Mouse (Mus musculus) limb, embryonic 14.5 days (tissue): ENCODE data around the gene Clip4. TPM values are rescaled to one million over a fixed set of nuclear protein-coding genes. Genes with fewer than 3 reads are reported as not detected.

ENCODE experiments used
- ATAC-seq: fragments of 200-750 bp; cut with Nextera tagmentation; 2 replicates; pipeline ENCODE4 v1.8.0; 2017; ENCODE audit warnings: low read depth, moderate number of reproducible peaks, moderate TSS enrichment; ENCODE audit not compliant: low FRiP score
- DNase-seq: peaks from one replicate; pipeline ENCODE4 v3.0.0-alpha.2; 2015; ENCODE audit warnings: low spot score
- H3K27ac ChIP-seq: fragments of 300-500 bp; sonication (generic); replicated peaks from 2 replicates; pipeline ENCODE4 v1.5.1; 2014; ENCODE audit warnings: low read depth, mild to moderate bottlenecking, low read length, moderate library complexity, mixed read lengths
- H3K27me3 ChIP-seq: fragments of 300-500 bp; sonication (generic); 2 replicates; pipeline ENCODE4 v1.6.1; 2014; ENCODE audit warnings: low read length, mixed read lengths; ENCODE audit not compliant: control insufficient read depth, insufficient read depth
- H3K36me3 ChIP-seq: fragments of 300-500 bp; sonication (generic); 2 replicates; pipeline ENCODE4 v1.6.1; 2014; ENCODE audit warnings: mild to moderate bottlenecking, low read length, moderate library complexity, mixed read lengths; ENCODE audit not compliant: control insufficient read depth, insufficient read depth
- H3K4me1 ChIP-seq: fragments of 300-500 bp; sonication (generic); 2 replicates; pipeline ENCODE4 v1.6.1; 2014; ENCODE audit warnings: antibody characterized with exemption, low read length, mixed read lengths; ENCODE audit not compliant: control insufficient read depth, insufficient read depth
- H3K4me2 ChIP-seq: fragments of 300-500 bp; sonication (generic); replicated peaks from 2 replicates; pipeline ENCODE4 v1.6.1; 2014; ENCODE audit warnings: low read depth, mild to moderate bottlenecking, low read length, moderate library complexity; ENCODE audit not compliant: severe bottlenecking
- H3K4me3 ChIP-seq: fragments of 300-500 bp; sonication (generic); replicated peaks from 2 replicates; pipeline ENCODE4 v1.5.1; 2014; ENCODE audit warnings: low read length
- H3K9ac ChIP-seq: fragments of 300-500 bp; sonication (generic); 2 replicates; pipeline ENCODE4 v1.6.1; 2014; ENCODE audit warnings: mild to moderate bottlenecking, low read depth, low read length, moderate library complexity; ENCODE audit not compliant: severe bottlenecking
- H3K9me3 ChIP-seq: fragments of 300-500 bp; sonication (generic); 2 replicates; pipeline ENCODE4 v1.6.1; 2016; ENCODE audit warnings: low read length; ENCODE audit not compliant: control insufficient read depth
- POLR2A ChIP-seq: fragments of 200-500 bp; IDR thresholded peaks from 2 replicates; pipeline ENCODE4 v1.8.0; 2012; ENCODE audit warnings: inconsistent platforms, mild to moderate bottlenecking, moderate library complexity, borderline replicate concordance; ENCODE audit not compliant: insufficient read depth, insufficient read length; ENCODE audit errors: extremely low read depth
- WGBS: fragments of 180-500 bp; shearing (Covaris S2); extraction: QIAGEN DNeasy Blood & Tissue Kit; methylation state at CpG from one replicate; pipeline ENCODE4 v1.1.7; 2014; 5-methylcytosine and 5-hydroxymethylcytosine counted together
- polyA plus RNA-seq, 2 experiments: library from polyadenylated mRNA; depleted of rRNA in 1 of 2; stranded (reverse) in 1 of 2; unstranded in 1 of 2; fragments of >200 nt; fragmentation: Nextera tagmentation in 1 of 2; extraction: Ambion mirVana in 1 of 2; gene quantifications; 2 replicates each; pipeline versions ENCODE4 v1.2.1 to v1.2.3; 2012 to 2014

The Clip4 gene
- polyA plus RNA-seq, 2 experiments: 9.0 to 14.7 TPM

DNA sequence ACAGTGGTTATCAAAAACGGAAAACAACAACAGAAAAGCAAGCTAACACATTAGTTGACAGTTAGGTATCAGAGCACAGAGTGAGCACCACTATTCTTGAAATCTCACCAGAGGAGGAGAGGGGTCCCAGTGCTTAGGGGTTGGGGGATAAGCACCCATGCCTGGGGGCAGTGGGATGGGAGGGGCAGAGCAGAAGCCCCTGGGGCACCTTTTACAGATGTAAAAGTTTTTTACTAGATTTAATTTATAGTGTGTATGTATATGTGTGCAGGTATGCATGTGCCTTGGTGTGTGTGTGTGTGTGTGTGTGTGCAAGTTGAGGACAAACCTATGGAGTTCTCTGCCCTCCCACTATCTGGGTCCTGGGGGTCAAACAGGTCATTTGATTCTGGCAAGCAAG, 102.4 kb downstream of the Clip4 start:
- DNase-seq: no peak
- Histone ChIP-seq H3K27me3 (no peaks in the 10 kb centered on the region), H3K9me3 (no peaks in the 10 kb centered on the region), H3K36me3 (no peaks in the 10 kb centered on the region), H3K4me1 (peaks cover 5% of the 10 kb centered on the region; the same call in 1 of the 2 replicates), H3K27ac (no peak overlapping the region), H3K4me2 (no peak overlapping the region), H3K9ac (no peak overlapping the region), H3K4me3 (no peak overlapping the region)
- TF ChIP-seq POLR2A: no peak
- no peak for ATAC-seq
- 89% methylated on average over 1 of the region's 1 CpGs for WGBS

DNA sequence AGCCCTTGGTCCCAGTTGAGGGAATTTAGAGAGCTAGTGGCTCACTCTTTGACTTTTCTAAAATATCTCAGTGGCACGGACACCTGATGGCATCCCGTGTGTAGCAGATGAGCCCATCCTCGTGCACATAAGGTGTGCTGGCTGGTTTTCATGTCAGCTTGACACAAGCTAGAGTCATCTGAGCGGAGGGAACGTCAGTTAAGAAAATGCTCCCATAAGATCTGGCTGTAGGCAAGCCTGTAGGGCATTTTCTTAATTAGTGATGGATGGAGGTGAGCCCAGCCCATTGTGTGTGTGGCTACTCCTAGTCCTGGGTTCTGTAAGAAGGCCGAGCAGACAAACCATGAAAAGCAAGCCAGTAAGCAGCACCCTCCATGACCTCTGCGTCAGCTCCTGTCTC, 103.7 kb downstream of the Clip4 start:
- H3K27ac ChIP-seq: no peak overlapping the region
- H3K36me3 ChIP-seq: no peaks in the 10 kb centered on the region
- H3K9ac ChIP-seq: no peak overlapping the region
- peaks cover 5% of the 10 kb centered on the region; the same call in 1 of the 2 replicates for H3K4me1 ChIP-seq
- no peak for TF ChIP-seq POLR2A
- no peak overlapping the region for H3K4me2 ChIP-seq
- no peaks in the 10 kb centered on the region for H3K27me3 ChIP-seq
- 83% methylated on average over 7 of the region's 7 CpGs for WGBS
- H3K9me3 ChIP-seq: no peaks in the 10 kb centered on the region
- H3K4me3 ChIP-seq: no peak overlapping the region
- DNase-seq (no peak), ATAC-seq (no peak)

DNA sequence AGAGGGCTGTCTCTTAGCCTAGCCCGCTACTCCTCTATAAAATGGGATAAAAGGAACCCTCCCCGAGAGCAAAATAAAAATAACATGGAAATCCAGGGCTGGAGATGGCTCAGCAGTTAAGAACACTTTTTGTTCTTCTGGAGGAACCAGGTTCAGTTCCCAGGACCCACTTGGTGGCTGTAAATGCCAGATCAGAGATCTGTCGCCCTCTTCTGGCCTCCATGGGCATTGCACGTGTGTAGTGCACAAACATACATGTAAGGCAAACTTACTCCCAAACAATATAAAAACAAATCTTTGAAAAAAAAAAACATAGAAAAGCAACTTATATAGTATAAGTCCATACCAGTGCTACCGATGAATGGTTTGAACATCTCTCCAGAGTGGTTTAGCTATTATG, 104.7 kb downstream of the Clip4 start:
- H3K4me2 ChIP-seq: no peak overlapping the region
- H3K4me1 ChIP-seq: peaks cover 5% of the 10 kb centered on the region; the same call in 1 of the 2 replicates
- no peak overlapping the region for H3K27ac ChIP-seq
- no peak overlapping the region for H3K9ac ChIP-seq
- H3K36me3 ChIP-seq: no peaks in the 10 kb centered on the region
- WGBS: 58% methylated on average over 5 of the region's 5 CpGs
- DNase-seq (no peak), ATAC-seq (no peak)
- no peak overlapping the region for H3K4me3 ChIP-seq
- no peaks in the 10 kb centered on the region for H3K9me3 ChIP-seq
- no peak for TF ChIP-seq POLR2A
- H3K27me3 ChIP-seq: no peaks in the 10 kb centered on the region

DNA sequence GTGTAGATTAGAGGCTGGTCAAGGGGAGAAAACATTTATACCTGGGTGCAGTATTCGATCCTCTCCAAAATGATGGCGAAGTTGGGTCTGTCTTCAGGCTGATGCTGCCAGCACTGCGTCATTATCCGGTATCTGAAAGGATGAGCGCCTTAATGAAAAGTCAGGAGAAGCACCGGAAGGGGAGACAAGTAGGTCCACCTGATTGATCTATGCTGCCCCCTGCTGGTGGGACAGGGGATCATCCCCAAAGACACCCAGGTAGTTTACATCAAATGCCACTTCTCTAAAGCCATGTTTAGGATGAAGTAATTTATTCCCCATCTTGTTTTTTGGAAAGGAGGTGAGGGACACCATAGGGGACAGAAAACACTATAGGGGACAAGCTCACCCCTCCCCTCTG, 105.8 kb downstream of the Clip4 start:
- no peak overlapping the region for H3K4me2 ChIP-seq
- H3K27me3 ChIP-seq: no peaks in the 10 kb centered on the region
- no peak overlapping the region for H3K9ac ChIP-seq
- 42% methylated on average over 6 of the region's 6 CpGs for WGBS
- DNase-seq: no peak
- H3K4me1 ChIP-seq: peaks cover 5% of the 10 kb centered on the region; the same call in 1 of the 2 replicates
- no peak for TF ChIP-seq POLR2A
- no peak for ATAC-seq
- no peak overlapping the region for H3K4me3 ChIP-seq
- no peaks in the 10 kb centered on the region for H3K36me3 ChIP-seq
- no peaks in the 10 kb centered on the region for H3K9me3 ChIP-seq
- H3K27ac ChIP-seq: no peak overlapping the region

DNA sequence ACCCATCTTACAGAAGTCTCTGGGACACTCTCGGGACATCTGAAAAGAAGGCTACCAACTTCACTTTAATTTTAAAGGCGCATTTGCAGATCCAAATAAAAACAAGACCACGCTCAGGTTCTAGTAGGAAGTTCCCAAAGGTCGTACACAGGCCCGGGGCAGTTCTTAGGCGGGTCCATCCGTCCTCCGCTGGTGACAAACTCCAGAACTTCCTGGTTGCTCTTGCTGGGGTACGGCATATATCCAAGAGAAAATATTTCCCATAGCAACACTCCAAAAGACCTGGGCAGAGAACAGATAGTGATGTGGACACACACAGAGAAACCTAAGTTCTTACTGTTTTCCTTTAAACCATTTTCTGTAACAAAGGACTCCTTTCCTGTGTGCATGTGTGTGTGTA, 106.5 kb downstream of the Clip4 start:
- no peaks in the 10 kb centered on the region for H3K27me3 ChIP-seq
- H3K4me3 ChIP-seq: no peak overlapping the region
- 85% methylated on average over 9 of the region's 9 CpGs for WGBS
- H3K9ac ChIP-seq: no peak overlapping the region
- no peak overlapping the region for H3K4me2 ChIP-seq
- DNase-seq (no peak), ATAC-seq (no peak)
- no peak for TF ChIP-seq POLR2A
- no peaks in the 10 kb centered on the region for H3K36me3 ChIP-seq
- no peak overlapping the region for H3K27ac ChIP-seq
- no peaks in the 10 kb centered on the region for H3K9me3 ChIP-seq
- no peaks in the 10 kb centered on the region for H3K4me1 ChIP-seq

DNA sequence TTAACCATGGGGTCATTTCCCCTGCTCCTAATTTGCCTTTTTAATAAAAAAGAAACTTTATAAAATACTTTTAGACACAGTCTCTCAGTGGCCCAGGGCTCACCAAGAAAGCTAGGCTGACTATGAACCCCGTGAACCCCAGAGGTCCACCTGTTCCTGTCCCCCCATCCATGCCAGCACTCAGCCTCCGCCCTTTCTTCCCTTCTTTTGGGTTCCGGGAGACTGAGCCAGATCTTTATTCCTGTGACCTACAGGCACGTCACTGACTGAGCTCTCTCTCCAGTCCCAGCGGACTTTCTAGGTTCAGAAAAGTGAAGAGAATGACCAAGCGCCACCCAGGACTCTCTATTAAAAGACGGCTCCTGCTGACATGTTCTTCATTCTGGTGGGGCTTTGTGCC, 107.2 kb downstream of the Clip4 start:
- H3K27me3 ChIP-seq: no peaks in the 10 kb centered on the region
- no peak for TF ChIP-seq POLR2A
- no peaks in the 10 kb centered on the region for H3K9me3 ChIP-seq
- H3K9ac ChIP-seq: no peak overlapping the region
- no peak overlapping the region for H3K4me3 ChIP-seq
- no peak for ATAC-seq
- 76% methylated on average over 7 of the region's 7 CpGs for WGBS
- DNase-seq: no peak
- H3K4me1 ChIP-seq: no peaks in the 10 kb centered on the region
- no peaks in the 10 kb centered on the region for H3K36me3 ChIP-seq
- no peak overlapping the region for H3K27ac ChIP-seq
- H3K4me2 ChIP-seq: no peak overlapping the region
